Mouse (Mus musculus): ENCODE results near the gene Chl1.

DNA sequence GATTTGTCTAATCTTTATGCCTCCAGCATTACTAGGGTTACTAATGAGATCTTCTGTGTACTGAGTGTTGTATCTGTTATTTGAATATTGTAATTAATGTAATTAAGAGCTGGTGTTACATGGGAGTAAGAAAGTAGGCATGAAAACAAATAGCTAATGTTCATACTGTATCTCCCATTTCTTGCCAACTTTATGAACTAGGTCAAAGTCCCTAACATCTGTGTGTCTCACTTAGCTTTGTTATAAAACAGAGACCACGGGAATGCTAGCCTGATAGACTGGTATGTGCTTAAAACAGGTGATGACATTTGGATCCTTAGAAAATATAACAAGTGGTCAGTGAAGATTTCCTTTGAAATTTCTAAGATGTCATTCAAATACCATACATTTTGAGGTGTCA is 75.7 kb downstream of the Chl1 start:
- TF ChIP-seq EP300 (optimal IDR thresholded peaks at IDR 0.05): no peak
- no peak for TF ChIP-seq CTCF (IDR thresholded peaks at IDR 0.05; ENCODE audit: low read depth)
